Mouse (Mus musculus) E14TG2a.4 (cell line): Measurements from ENCODE around the gene Tnni3k.

ENCODE experiments used
- H3K27me3 ChIP-seq: 2 replicates; pipeline ENCODE4 v1.6.1; 2014; ENCODE audit warnings: low read length, control low read depth; ENCODE audit not compliant: insufficient read depth
- H3K36me3 ChIP-seq: 2 replicates; pipeline ENCODE4 v1.6.1; 2014; ENCODE audit warnings: low read length, control low read depth; ENCODE audit not compliant: insufficient read depth
- H3K4me1 ChIP-seq: replicated peaks from 2 replicates; pipeline ENCODE4 v1.6.1; 2014; ENCODE audit warnings: low read depth, low read length, control low read depth
- H3K4me3 ChIP-seq: replicated peaks from 2 replicates; pipeline ENCODE4 v1.5.1; 2014; ENCODE audit warnings: mild to moderate bottlenecking, low read length
- H3K9me3 ChIP-seq: 2 replicates; pipeline ENCODE4 v1.6.1; 2014; ENCODE audit warnings: low read length, control low read depth
- CTCF ChIP-seq: conservative IDR thresholded peaks from 2 replicates; pipeline ENCODE4 v1.5.1; 2014; ENCODE audit warnings: low read length
- NANOG ChIP-seq: IDR thresholded peaks from 2 replicates; pipeline ENCODE4 v1.6.1; 2014; ENCODE audit warnings: borderline replicate concordance, low read length, mixed read lengths
- POU5F1 ChIP-seq: IDR thresholded peaks from 2 replicates; pipeline ENCODE4 v1.6.1; 2014; ENCODE audit warnings: low read length, borderline replicate concordance

Gene Tnni3k

GRCm38 (mm10) chr3:154758089-154758488 lies 297.1 kb downstream of the Tnni3k start:
- no peak overlapping the region for H3K4me3 ChIP-seq
- TF ChIP-seq POU5F1 = no peak
- TF ChIP-seq CTCF = no peak
- H3K4me1 ChIP-seq = 0 out of 2 replicates have a peak, but pooled peaks cover 4% of the 10 kb centered on the region
- H3K36me3 ChIP-seq = no peaks in the 10 kb centered on the region
- H3K27me3 ChIP-seq = peaks cover 11% of the 10 kb centered on the region
- no peaks in the 10 kb centered on the region for H3K9me3 ChIP-seq

DNA sequence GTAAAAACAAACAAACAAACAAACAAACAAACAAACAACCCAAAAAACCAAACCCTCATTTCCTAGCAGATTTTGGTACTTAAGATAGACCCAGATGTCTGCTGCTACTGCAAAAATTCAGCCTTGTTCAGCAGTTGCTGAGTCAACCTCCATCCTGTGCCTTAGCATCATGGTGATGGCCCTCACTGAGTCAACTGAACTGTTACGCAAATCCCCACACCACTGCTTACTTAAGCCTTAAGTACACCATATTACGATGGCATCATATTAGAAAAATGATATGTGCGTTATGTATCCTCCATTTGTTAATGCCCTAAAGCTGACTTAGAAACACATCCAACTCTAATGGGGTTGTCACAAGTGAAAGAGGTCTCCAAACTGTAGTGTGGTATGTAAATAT lies 300.0 kb downstream of the Tnni3k start:
- no peaks in the 10 kb centered on the region for H3K36me3 ChIP-seq
- no peaks in the 10 kb centered on the region for H3K9me3 ChIP-seq
- no peaks in the 10 kb centered on the region for H3K27me3 ChIP-seq
- TF ChIP-seq POU5F1 = no peak
- no peak overlapping the region for H3K4me3 ChIP-seq
- 0 out of 2 replicates have a peak, but pooled peaks cover 4% of the 10 kb centered on the region for H3K4me1 ChIP-seq

- no peaks in the 10 kb centered on the region for H3K27me3 ChIP-seq
- 0 out of 2 replicates have a peak, but pooled peaks cover 4% of the 10 kb centered on the region for H3K4me1 ChIP-seq
- no peak for TF ChIP-seq NANOG
- H3K4me3 ChIP-seq = no peak overlapping the region
- H3K36me3 ChIP-seq = no peaks in the 10 kb centered on the region
- no peaks in the 10 kb centered on the region for H3K9me3 ChIP-seq
Observed at GRCm38 (mm10) chr3:154754505-154754904, 300.7 kb downstream of the Tnni3k start.

- Histone ChIP-seq H3K4me3 (no peak overlapping the region), H3K9me3 (no peaks in the 10 kb centered on the region), H3K27me3 (no peaks in the 10 kb centered on the region), H3K4me1 (no peaks in the 10 kb centered on the region), H3K36me3 (no peaks in the 10 kb centered on the region)
- TF ChIP-seq NANOG (no peak), CTCF (no peak), POU5F1 (no peak)
Observed at GRCm38 (mm10) chr3:154744317-154744716, 310.9 kb downstream of the Tnni3k start.

DNA sequence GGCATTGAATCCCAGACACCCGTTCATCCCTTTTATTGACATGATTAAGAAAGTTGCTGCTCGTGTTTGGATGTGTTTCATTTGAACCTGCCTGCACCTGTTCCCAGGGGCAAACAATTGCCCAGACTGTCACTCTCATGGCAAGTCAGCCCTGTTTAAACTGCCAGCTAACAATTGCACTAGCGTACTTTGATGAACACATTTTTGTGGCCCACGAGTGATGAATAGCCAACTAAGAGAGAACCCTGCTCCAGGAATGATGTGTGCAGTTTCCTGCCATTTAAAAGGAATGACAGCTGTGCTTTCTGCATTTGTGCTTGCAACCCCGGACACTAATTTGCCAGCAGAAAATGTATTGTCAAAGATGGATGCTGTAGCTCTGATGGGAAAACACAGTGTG lies 312.3 kb downstream of the Tnni3k start:
- Histone ChIP-seq H3K4me1 (no peaks in the 10 kb centered on the region), H3K27me3 (no peaks in the 10 kb centered on the region), H3K36me3 (no peaks in the 10 kb centered on the region), H3K4me3 (no peak overlapping the region), H3K9me3 (no peaks in the 10 kb centered on the region)
- TF ChIP-seq POU5F1 = no peak
- TF ChIP-seq NANOG = no peak
- TF ChIP-seq CTCF = no peak

DNA sequence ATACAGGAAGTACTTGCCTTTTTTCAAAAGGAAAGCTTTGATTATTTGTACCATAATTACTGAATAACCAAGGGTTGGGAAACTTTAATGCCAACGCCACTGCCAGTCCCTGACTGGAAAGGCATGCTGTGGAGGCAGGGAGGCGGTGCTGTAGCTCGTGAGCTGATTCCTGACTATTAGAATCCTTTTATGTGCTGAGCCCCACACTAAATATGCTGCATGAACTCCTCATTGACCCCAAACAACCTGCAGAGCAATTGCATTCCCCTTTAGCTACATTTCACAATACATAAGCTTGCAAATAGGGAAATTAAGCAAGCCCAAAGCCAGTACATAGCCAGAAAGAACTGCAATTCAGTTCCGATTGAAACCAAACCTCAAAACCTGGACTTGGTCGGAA lies 313.7 kb downstream of the Tnni3k start:
- no peak for TF ChIP-seq POU5F1
- no peak for TF ChIP-seq NANOG
- no peak for TF ChIP-seq CTCF
- H3K9me3 ChIP-seq = no peaks in the 10 kb centered on the region
- no peaks in the 10 kb centered on the region for H3K27me3 ChIP-seq
- no peaks in the 10 kb centered on the region for H3K36me3 ChIP-seq
- H3K4me1 ChIP-seq = no peaks in the 10 kb centered on the region
- H3K4me3 ChIP-seq = no peak overlapping the region
